In genomic region chr6:142758562-142758961, GRCm38 (mm10) we compare ENCODE assay signal across 14 mouse cellular contexts. TPM values are rescaled to one million over a fixed set of nuclear protein-coding genes. Genes with fewer than 3 reads are reported as not detected.
DNase-seq lines count a peak whose midpoint lies in the region; ATAC-seq lines count a peak whose summit lies in the region.
"Had no signal": no experiment of that assay in that cellular context is flagged by ENCODE, and none has a peak within 500 bp of the region (broad histone marks: within the 10 kb centered on the region; RNA-seq: fewer than 3 reads in every experiment).

No protein-coding gene starts in this region.

- WGBS in heart, embryonic 11.5 days (ENCODE audit: insufficient replicate concordance): 85% methylated on average over 6 of the region's 6 CpGs
- WGBS in limb, embryonic 12.5 days: 90% methylated on average over 6 of the region's 6 CpGs
- WGBS in limb, embryonic 10.5 days: 94% methylated on average over 6 of the region's 6 CpGs
- 91% methylated on average over 6 of the region's 6 CpGs for WGBS in intestine, embryonic 15.5 days
- WGBS in liver, embryonic 16.5 days (ENCODE audit: insufficient replicate concordance): 84% methylated on average over 6 of the region's 6 CpGs

- peak overlapping the region; percentile 72 for H3K4me2 ChIP-seq in heart, embryonic 11.5 days
- H3K4me2 ChIP-seq in limb, embryonic 12.5 days: peak overlapping the region; percentile 60; the same call in 1 of the 2 replicates
- peak overlapping the region; percentile 71 for H3K4me2 ChIP-seq in intestine, embryonic 15.5 days (replicated peaks)
- peak overlapping the region; percentile 61 for H3K4me2 ChIP-seq in liver, embryonic 16.5 days (ENCODE audit: low read depth, low read length)

- H3K9me3 ChIP-seq in heart, embryonic 11.5 days (replicated peaks; ENCODE audit: control insufficient read depth, low read length): no peaks in the 10 kb centered on the region
- no peaks in the 10 kb centered on the region for H3K9me3 ChIP-seq in limb, embryonic 12.5 days
- no peaks in the 10 kb centered on the region for H3K9me3 ChIP-seq in limb, embryonic 10.5 days (replicated peaks)
- H3K9me3 ChIP-seq in intestine, embryonic 15.5 days: no peaks in the 10 kb centered on the region
- H3K9me3 ChIP-seq in liver, embryonic 16.5 days (replicated peaks; ENCODE audit: control insufficient read depth, low read length): no peaks in the 10 kb centered on the region

- intact Hi-C loops in heart, postnatal 14 days (cut with DNase I): loop anchor here (5.0 kb wide), 1 partner anchor 371 kb away; the partner anchor contains the start of genes Golt1b and Recql

- peak overlapping the region; percentile 4 for H3K9ac ChIP-seq in heart, embryonic 11.5 days (ENCODE audit: low read depth, low read length)
- no peak overlapping the region for H3K9ac ChIP-seq in limb, embryonic 12.5 days (replicated peaks)
- H3K9ac ChIP-seq in intestine, embryonic 15.5 days: no peak overlapping the region
- peak overlapping the region; percentile 98 for H3K9ac ChIP-seq in liver, embryonic 16.5 days (ENCODE audit: low read depth, low read length)

- peak overlapping the region; percentile 83; the same call in 1 of the 2 replicates for H3K4me3 ChIP-seq in heart, embryonic 11.5 days (ENCODE audit: low read depth, low read length)
- no peak overlapping the region for H3K4me3 ChIP-seq in limb, embryonic 12.5 days (replicated peaks)
- no peak overlapping the region for H3K4me3 ChIP-seq in limb, embryonic 10.5 days
- H3K4me3 ChIP-seq in intestine, embryonic 15.5 days (replicated peaks): no peak overlapping the region
- peak overlapping the region; percentile 96 for H3K4me3 ChIP-seq in liver, embryonic 16.5 days (ENCODE audit: low read depth, low read length)

- H3K4me1 ChIP-seq in heart, embryonic 11.5 days (ENCODE audit: control insufficient read depth, insufficient read depth, low read length): peaks cover 11% of the 10 kb centered on the region; the same call in 1 of the 2 replicates
- peaks cover 10% of the 10 kb centered on the region; the same call in 1 of the 2 replicates for H3K4me1 ChIP-seq in limb, embryonic 12.5 days (replicated peaks)
- H3K4me1 ChIP-seq in limb, embryonic 10.5 days: peaks cover 22% of the 10 kb centered on the region
- peaks cover 10% of the 10 kb centered on the region for H3K4me1 ChIP-seq in intestine, embryonic 15.5 days (replicated peaks)
- peaks cover 18% of the 10 kb centered on the region for H3K4me1 ChIP-seq in liver, embryonic 16.5 days (ENCODE audit: control insufficient read depth, low read depth, low read length)

- no peaks in the 10 kb centered on the region for H3K27me3 ChIP-seq in heart, embryonic 11.5 days (ENCODE audit: control insufficient read depth, insufficient read depth, low read length)
- peaks cover 23% of the 10 kb centered on the region for H3K27me3 ChIP-seq in limb, embryonic 12.5 days
- H3K27me3 ChIP-seq in limb, embryonic 10.5 days (ENCODE audit: low read depth, poor library complexity, severe bottlenecking): peaks cover 27% of the 10 kb centered on the region
- H3K27me3 ChIP-seq in intestine, embryonic 15.5 days (replicated peaks): no peaks in the 10 kb centered on the region; the same call in 1 of the 2 replicates
- H3K27me3 ChIP-seq in liver, embryonic 16.5 days (ENCODE audit: control insufficient read depth, insufficient read depth, low read depth, low read length): no peaks in the 10 kb centered on the region

- no peak for DNase-seq in heart, postnatal 14 days
- no peak for DNase-seq in limb, embryonic 10.5 days (ENCODE audit: low spot score)
- DNase-seq in right cerebral cortex, postnatal 36 days (ENCODE audit: low spot score in 2 of 2): no peak
- DNase-seq in layer of hippocampus, adult 9-10 months (ENCODE audit: low spot score): no peak
- DNase-seq: cerebellum, postnatal 25 days; kidney, adult 2 months; layer of hippocampus, adult 9-11 months; lung, postnatal 4 days had no signal

- H3K36me3 ChIP-seq in heart, embryonic 11.5 days (ENCODE audit: control insufficient read depth, insufficient read depth, low read length): peaks cover 3% of the 10 kb centered on the region; the same call in 1 of the 2 replicates
- H3K36me3 ChIP-seq in limb, embryonic 12.5 days: peaks cover 26% of the 10 kb centered on the region; the same call in 1 of the 2 replicates
- H3K36me3 ChIP-seq in limb, embryonic 10.5 days: peaks cover 18% of the 10 kb centered on the region
- H3K36me3 ChIP-seq in intestine, embryonic 15.5 days: 0 out of 2 replicates have a peak, but pooled peaks cover 5% of the 10 kb centered on the region
- peaks cover 38% of the 10 kb centered on the region for H3K36me3 ChIP-seq in liver, embryonic 16.5 days (ENCODE audit: control insufficient read depth, insufficient read depth)

- no peak overlapping the region for H3K27ac ChIP-seq in heart, embryonic 11.5 days (ENCODE audit: low read depth, low read length)
- H3K27ac ChIP-seq in limb, embryonic 12.5 days: no peak overlapping the region
- H3K27ac ChIP-seq in limb, embryonic 10.5 days: no peak overlapping the region
- H3K27ac ChIP-seq in intestine, embryonic 15.5 days: peak overlapping the region; percentile 60; the same call in 1 of the 2 replicates
- peak overlapping the region; percentile 99 for H3K27ac ChIP-seq in liver, embryonic 16.5 days (ENCODE audit: low read length)

- no peak for ATAC-seq in heart, embryonic 11.5 days (replicated peaks; ENCODE audit: insufficient number of reproducible peaks, low FRiP score, low TSS enrichment)
- no peak for ATAC-seq in limb, embryonic 12.5 days (ENCODE audit: insufficient number of reproducible peaks, insufficient read depth, low FRiP score, low TSS enrichment, low read depth)
- no peak for ATAC-seq in intestine, embryonic 15.5 days
- ATAC-seq in liver, embryonic 16.5 days (ENCODE audit: low read depth): no peak

RNA-seq across cellular contexts. Expression of gene Cmas, which starts 2.1 kb away (rescaled TPM):
- 117 and 126 TPM in 2 replicates for polyA plus RNA-seq in heart, embryonic 11.5 days (2014; fragmentation: Nextera tagmentation; extraction: Ambion mirVana)
- 10 to 100 TPM; 38.6 to 39.4 TPM for total RNA-seq in heart, postnatal 14 days (2021)
- 81.9 and 86.3 TPM in 2 replicates for polyA plus RNA-seq in limb, embryonic 12.5 days (2016; fragmentation: Nextera tagmentation; extraction: Ambion mirVana)
- 65.1 and 70.4 TPM in 2 replicates for polyA plus RNA-seq in limb, embryonic 10.5 days (2016; fragmentation: Nextera tagmentation; extraction: Ambion mirVana)
- 135 and 141 TPM in 2 replicates for polyA plus RNA-seq in intestine, embryonic 15.5 days (2015; fragmentation: Nextera tagmentation; extraction: Ambion mirVana)
- polyA plus RNA-seq in liver, embryonic 16.5 days (2015; fragmentation: Nextera tagmentation; extraction: Ambion mirVana): 156 and 159 TPM in 2 replicates

RNA-seq across cellular contexts. Expression of gene Sult6b2, which starts 45.7 kb away (rescaled TPM):
- 0.14 TPM in 1 of 2 replicates, not detected in the other for polyA plus RNA-seq in heart, embryonic 11.5 days (2014; fragmentation: Nextera tagmentation; extraction: Ambion mirVana)
- not detected for total RNA-seq in heart, postnatal 14 days (2021)
- not detected in 2 replicates for polyA plus RNA-seq in limb, embryonic 12.5 days (2016; fragmentation: Nextera tagmentation; extraction: Ambion mirVana)
- not detected in 2 replicates for polyA plus RNA-seq in limb, embryonic 10.5 days (2016; fragmentation: Nextera tagmentation; extraction: Ambion mirVana)
- 20.9 and 24.9 TPM in 2 replicates for polyA plus RNA-seq in intestine, embryonic 15.5 days (2015; fragmentation: Nextera tagmentation; extraction: Ambion mirVana)
- 0.06 and 0.14 TPM in 2 replicates for polyA plus RNA-seq in liver, embryonic 16.5 days (2015; fragmentation: Nextera tagmentation; extraction: Ambion mirVana)
- total RNA-seq: granulocyte monocyte progenitor cell, adult 5-6 weeks had no signal
- polyA plus RNA-seq: embryonic facial prominence, embryonic 14.5 days; kidney, adult 2 months had no signal

RNA-seq across cellular contexts. Expression of gene Abcc9, which starts 56.4 kb away (rescaled TPM):
- 21.1 and 21.6 TPM in 2 replicates for polyA plus RNA-seq in heart, embryonic 11.5 days (2014; fragmentation: Nextera tagmentation; extraction: Ambion mirVana)
- total RNA-seq in heart, postnatal 14 days (2021): 100 to 1,000 TPM; 223 to 229 TPM
- polyA plus RNA-seq in limb, embryonic 12.5 days (2016; fragmentation: Nextera tagmentation; extraction: Ambion mirVana): 0.53 and 0.73 TPM in 2 replicates
- polyA plus RNA-seq in limb, embryonic 10.5 days (2016; fragmentation: Nextera tagmentation; extraction: Ambion mirVana): 1.1 and 1.2 TPM in 2 replicates
- 9.6 and 10.0 TPM in 2 replicates for polyA plus RNA-seq in intestine, embryonic 15.5 days (2015; fragmentation: Nextera tagmentation; extraction: Ambion mirVana)
- 1.5 and 2.1 TPM in 2 replicates for polyA plus RNA-seq in liver, embryonic 16.5 days (2015; fragmentation: Nextera tagmentation; extraction: Ambion mirVana)
- total RNA-seq: granulocyte monocyte progenitor cell, adult 5-6 weeks had no signal

Comparison
In these comparisons a context has a peak if more than half of its experiments do, and no peak if none do; other contexts are left out.
1. H3K27ac ChIP-seq: peak in intestine, embryonic 15.5 days (single experiment) and liver, embryonic 16.5 days (single experiment); none in heart, embryonic 11.5 days (single experiment), limb, embryonic 12.5 days (single experiment) and limb, embryonic 10.5 days (single experiment).
2. H3K4me3 ChIP-seq: peak in heart, embryonic 11.5 days (single experiment) and liver, embryonic 16.5 days (single experiment); none in limb, embryonic 12.5 days (single experiment), limb, embryonic 10.5 days (single experiment) and intestine, embryonic 15.5 days (single experiment).
3. H3K9ac ChIP-seq: peak in heart, embryonic 11.5 days (single experiment) and liver, embryonic 16.5 days (single experiment); none in limb, embryonic 12.5 days (single experiment) and intestine, embryonic 15.5 days (single experiment).
4. RNA of gene Sult6b2, which starts 45.7 kb away (polyA plus RNA-seq): 20.9 to 24.9 TPM in intestine, embryonic 15.5 days; 0.14 TPM in heart, embryonic 11.5 days, 0.06 to 0.14 TPM in liver, embryonic 16.5 days, not detected in limb, embryonic 12.5 days and not detected in limb, embryonic 10.5 days; every median in the first group is over 10 times any median in the second.
5. Peak in every context shown above with its lines, with median percentiles within 50 percentile points of each other: H3K4me2 ChIP-seq.